17 mouse cellular contexts compared by ENCODE assay signal in genomic region chr4:133374011-133374410, GRCm38 (mm10). TPM values are rescaled to one million over a fixed set of nuclear protein-coding genes. Genes with fewer than 3 reads are reported as not detected.
DNase-seq lines count a peak whose midpoint lies in the region; ATAC-seq and TF ChIP-seq lines count a peak whose summit lies in the region.
"Had no signal": no experiment of that assay in that cellular context is flagged by ENCODE, and none has a peak within 500 bp of the region (broad histone marks: within the 10 kb centered on the region; RNA-seq: fewer than 3 reads in every experiment).

No protein-coding gene starts in this region.

- no peaks in the 10 kb centered on the region for H3K9me3 ChIP-seq in heart, embryonic 10.5 days
- H3K9me3 ChIP-seq in midbrain, embryonic 16.5 days (replicated peaks; ENCODE audit: control insufficient read depth, low read length, poor library complexity, severe bottlenecking), result no peaks in the 10 kb centered on the region
- H3K9me3 ChIP-seq in midbrain, postnatal 0 days (ENCODE audit: low read length), result no peaks in the 10 kb centered on the region
- no peaks in the 10 kb centered on the region for H3K9me3 ChIP-seq in liver, embryonic 13.5 days (replicated peaks)
- H3K9me3 ChIP-seq: kidney, embryonic 15.5 days; limb, embryonic 15.5 days had no signal

- H3K36me3 ChIP-seq in heart, embryonic 10.5 days, result peaks cover 4% of the 10 kb centered on the region; the same call in 1 of the 2 replicates
- no peaks in the 10 kb centered on the region for H3K36me3 ChIP-seq in midbrain, embryonic 16.5 days (ENCODE audit: control insufficient read depth, insufficient read depth, low read length)
- H3K36me3 ChIP-seq in midbrain, postnatal 0 days (ENCODE audit: insufficient read depth, low read length), result no peaks in the 10 kb centered on the region
- peaks cover 8% of the 10 kb centered on the region; the same call in 1 of the 2 replicates for H3K36me3 ChIP-seq in liver, embryonic 13.5 days
- H3K36me3 ChIP-seq: kidney, embryonic 15.5 days had no signal

- ATAC-seq in midbrain, embryonic 16.5 days, result no peak
- ATAC-seq in midbrain, postnatal 0 days (ENCODE audit: low FRiP score), result no peak
- no peak for ATAC-seq in liver, embryonic 13.5 days (ENCODE audit: low read depth)
- ATAC-seq: CD4-positive, CD25-positive, alpha-beta regulatory T cell, adult 4 months; forebrain, embryonic 14.5 days; inflammation-experienced regulatory T-cells, adult 6 months had no signal

- peak; percentile 53 for DNase-seq in heart, embryonic 10.5 days (ENCODE audit: low spot score)
- DNase-seq in heart, postnatal 36 days, result no peak
- no peak for DNase-seq in midbrain, postnatal 0 days (ENCODE audit: low spot score)
- DNase-seq in liver, embryonic 13.5 days, result no peak
- no peak for DNase-seq in right cerebral cortex, postnatal 25 days
- no peak for DNase-seq in thymus, postnatal 4 days
- DNase-seq: adrenal gland, postnatal 14 days; cerebellum, adult 9-11 months; right cerebral cortex, postnatal 4 days had no signal

- TF ChIP-seq CTCF in midbrain, postnatal 0 days (IDR thresholded peaks at IDR 0.05), result no peak

- 85% methylated on average over 4 of the region's 4 CpGs for WGBS in heart, embryonic 10.5 days
- WGBS in midbrain, embryonic 16.5 days, result 70% methylated on average over 4 of the region's 4 CpGs
- WGBS in midbrain, postnatal 0 days, result 71% methylated on average over 4 of the region's 4 CpGs
- 71% methylated on average over 4 of the region's 4 CpGs for WGBS in liver, embryonic 13.5 days (ENCODE audit: insufficient replicate concordance)

- no peak overlapping the region; the same call in 1 of the 2 replicates for H3K9ac ChIP-seq in midbrain, embryonic 16.5 days (ENCODE audit: low read depth, low read length)
- no peak overlapping the region for H3K9ac ChIP-seq in midbrain, postnatal 0 days (replicated peaks; ENCODE audit: low read length, poor library complexity, severe bottlenecking)
- H3K9ac ChIP-seq in liver, embryonic 13.5 days, result peak overlapping the region; percentile 95
- H3K9ac ChIP-seq: kidney, embryonic 15.5 days; limb, embryonic 15.5 days had no signal

- no peaks in the 10 kb centered on the region for H3K27me3 ChIP-seq in heart, embryonic 10.5 days (ENCODE audit: insufficient read depth, poor library complexity, severe bottlenecking)
- no peaks in the 10 kb centered on the region for H3K27me3 ChIP-seq in midbrain, embryonic 16.5 days (ENCODE audit: control insufficient read depth, insufficient read depth, low read depth, low read length)
- no peaks in the 10 kb centered on the region for H3K27me3 ChIP-seq in midbrain, postnatal 0 days (ENCODE audit: insufficient read depth, low read length)
- no peaks in the 10 kb centered on the region for H3K27me3 ChIP-seq in liver, embryonic 13.5 days
- H3K27me3 ChIP-seq: kidney, embryonic 15.5 days; limb, embryonic 15.5 days had no signal

- peak overlapping the region; percentile 96; the same call in 1 of the 2 replicates for H3K4me2 ChIP-seq in midbrain, embryonic 16.5 days (ENCODE audit: low read length)
- no peak overlapping the region for H3K4me2 ChIP-seq in midbrain, postnatal 0 days (ENCODE audit: low read depth, low read length, poor library complexity, severe bottlenecking)
- H3K4me2 ChIP-seq in liver, embryonic 13.5 days, result peak overlapping the region; percentile 90
- H3K4me2 ChIP-seq: kidney, embryonic 15.5 days; limb, embryonic 15.5 days; midbrain, embryonic 11.5 days had no signal

- intact Hi-C loops in heart, postnatal 36 days (cut with DNase I), result no loop called here

- no peak overlapping the region for H3K27ac ChIP-seq in heart, embryonic 10.5 days
- no peak overlapping the region for H3K27ac ChIP-seq in midbrain, embryonic 16.5 days (ENCODE audit: low read length)
- H3K27ac ChIP-seq in midbrain, postnatal 0 days (ENCODE audit: low read depth, low read length), result no peak overlapping the region
- no peak overlapping the region for H3K27ac ChIP-seq in liver, embryonic 13.5 days
- H3K27ac ChIP-seq: kidney, embryonic 15.5 days; limb, embryonic 15.5 days had no signal

- no peak overlapping the region for H3K4me3 ChIP-seq in heart, embryonic 10.5 days
- H3K4me3 ChIP-seq in midbrain, embryonic 16.5 days (ENCODE audit: low read depth, low read length), result no peak overlapping the region
- H3K4me3 ChIP-seq in midbrain, postnatal 0 days (ENCODE audit: low read depth, low read length), result no peak overlapping the region
- H3K4me3 ChIP-seq in liver, embryonic 13.5 days (replicated peaks), result peak overlapping the region; percentile 88; the same call in 1 of the 2 replicates
- H3K4me3 ChIP-seq: kidney, embryonic 15.5 days; limb, embryonic 15.5 days; myocyte had no signal

- peaks cover 85% of the 10 kb centered on the region for H3K4me1 ChIP-seq in heart, embryonic 10.5 days
- peaks cover 58% of the 10 kb centered on the region for H3K4me1 ChIP-seq in midbrain, embryonic 16.5 days (ENCODE audit: control insufficient read depth, insufficient read depth, low read length)
- H3K4me1 ChIP-seq in midbrain, postnatal 0 days (ENCODE audit: insufficient read depth, low read length), result peaks cover 44% of the 10 kb centered on the region
- peaks cover 93% of the 10 kb centered on the region for H3K4me1 ChIP-seq in liver, embryonic 13.5 days (replicated peaks)

RNA-seq across cellular contexts. Expression of gene Slc9a1, which starts 4.5 kb away (rescaled TPM):
- 7.6 and 8.2 TPM in 2 replicates for polyA plus RNA-seq in heart, embryonic 10.5 days (2016; fragmentation: Nextera tagmentation; extraction: Ambion mirVana)
- 10 to 100 TPM; 17.6 to 18.8 TPM for total RNA-seq in heart, postnatal 36 days (2021)
- 10.3 and 12.8 TPM in 2 replicates for polyA plus RNA-seq in midbrain, embryonic 16.5 days (2015; fragmentation: Nextera tagmentation; extraction: Ambion mirVana)
- total RNA-seq in midbrain, postnatal 0 days (2014; rRNA removed), result 29.5 and 34.9 TPM in 2 replicates
- 11.8 and 12.8 TPM in 2 replicates for polyA plus RNA-seq in midbrain, postnatal 0 days (2015; fragmentation: Nextera tagmentation; extraction: Ambion mirVana)
- 2.7 and 3.1 TPM in 2 replicates for polyA plus RNA-seq in liver, embryonic 13.5 days (2015; fragmentation: Nextera tagmentation; extraction: Ambion mirVana)

RNA-seq across cellular contexts. Expression of gene Wdtc1, which starts 20.7 kb away (rescaled TPM):
- 13.4 and 14.2 TPM in 2 replicates for polyA plus RNA-seq in heart, embryonic 10.5 days (2016; fragmentation: Nextera tagmentation; extraction: Ambion mirVana)
- total RNA-seq in heart, postnatal 36 days (2021), result 10 to 100 TPM; 82.0 to 88.2 TPM
- 20.1 and 20.7 TPM in 2 replicates for polyA plus RNA-seq in midbrain, embryonic 16.5 days (2015; fragmentation: Nextera tagmentation; extraction: Ambion mirVana)
- 43.0 and 54.8 TPM in 2 replicates for total RNA-seq in midbrain, postnatal 0 days (2014; rRNA removed)
- polyA plus RNA-seq in midbrain, postnatal 0 days (2015; fragmentation: Nextera tagmentation; extraction: Ambion mirVana), result 14.4 and 15.6 TPM in 2 replicates
- polyA plus RNA-seq in liver, embryonic 13.5 days (2015; fragmentation: Nextera tagmentation; extraction: Ambion mirVana), result 5.5 and 7.1 TPM in 2 replicates
